Mouse (Mus musculus) heart, embryonic 11.5 days (tissue): ENCODE data around the gene Kirrel3. TPM values are rescaled to one million over a fixed set of nuclear protein-coding genes. Genes with fewer than 3 reads are reported as not detected.

ENCODE experiments used
- ATAC-seq: fragments of 200-750 bp; cut with Nextera tagmentation; replicated peaks from 2 replicates; pipeline ENCODE4 v1.8.0; 2017; ENCODE audit warnings: moderate library complexity; ENCODE audit not compliant: insufficient number of reproducible peaks, low FRiP score, low TSS enrichment
- H3K27ac ChIP-seq: fragments of 300-500 bp; sonication (generic); 2 replicates; pipeline ENCODE4 v1.5.1; 2014; ENCODE audit warnings: mild to moderate bottlenecking, low read depth, low read length
- H3K27me3 ChIP-seq: fragments of 300-500 bp; sonication (generic); 2 replicates; pipeline ENCODE4 v1.6.1; 2014; ENCODE audit warnings: mild to moderate bottlenecking, low read length, mixed read lengths; ENCODE audit not compliant: control insufficient read depth, insufficient read depth
- H3K36me3 ChIP-seq: fragments of 300-500 bp; sonication (generic); 2 replicates; pipeline ENCODE4 v1.6.1; 2014; ENCODE audit warnings: mild to moderate bottlenecking, low read length, moderate library complexity, mixed read lengths; ENCODE audit not compliant: control insufficient read depth, insufficient read depth
- H3K4me1 ChIP-seq: fragments of 300-500 bp; sonication (generic); 2 replicates; pipeline ENCODE4 v1.6.1; 2014; ENCODE audit warnings: low read length; ENCODE audit not compliant: control insufficient read depth, insufficient read depth
- H3K4me2 ChIP-seq: fragments of 300-500 bp; sonication (generic); 2 replicates; pipeline ENCODE4 v1.6.1; 2014; ENCODE audit warnings: mild to moderate bottlenecking, moderate library complexity
- H3K4me3 ChIP-seq: fragments of 300-500 bp; sonication (generic); 2 replicates; pipeline ENCODE4 v1.5.1; 2014; ENCODE audit warnings: low read depth, low read length
- H3K9ac ChIP-seq: fragments of 300-500 bp; sonication (generic); 2 replicates; pipeline ENCODE4 v1.6.1; 2014; ENCODE audit warnings: mild to moderate bottlenecking, low read depth, low read length, moderate library complexity
- H3K9me3 ChIP-seq: fragments of 300-500 bp; sonication (generic); replicated peaks from 2 replicates; pipeline ENCODE4 v1.6.1; 2016; ENCODE audit warnings: low read length; ENCODE audit not compliant: control insufficient read depth
- WGBS: fragments of 180-500 bp; shearing (Covaris S2); extraction: QIAGEN DNeasy Blood & Tissue Kit; methylation state at CpG from one replicate; pipeline ENCODE4 v1.1.7; 2014; ENCODE audit not compliant: insufficient replicate concordance; 5-methylcytosine and 5-hydroxymethylcytosine counted together
- polyA plus RNA-seq: library from polyadenylated mRNA; unstranded; fragments of >200 nt; fragmentation: Nextera tagmentation; extraction: Ambion mirVana; gene quantifications from 2 replicates; pipeline ENCODE4 v1.2.1, GENCODE M21; 2014

The Kirrel3 gene
- polyA plus RNA-seq, 1 experiment from 2014 or later, result 1.0 TPM

- 79% methylated on average over 6 of the region's 6 CpGs for WGBS
- Histone ChIP-seq H3K27ac (no peak overlapping the region), H3K36me3 (no peaks in the 10 kb centered on the region), H3K4me1 (peaks cover 3% of the 10 kb centered on the region; the same call in 1 of the 2 replicates), H3K4me3 (no peak overlapping the region), H3K4me2 (no peak overlapping the region), H3K9me3 (no peaks in the 10 kb centered on the region), H3K9ac (no peak overlapping the region), H3K27me3 (no peaks in the 10 kb centered on the region)
- peak; percentile 49; the same call in 1 of the 2 replicates for ATAC-seq
Measured at GRCm38 (mm10) chr9:34975245-34975644, 489.6 kb downstream of the Kirrel3 start.

DNA sequence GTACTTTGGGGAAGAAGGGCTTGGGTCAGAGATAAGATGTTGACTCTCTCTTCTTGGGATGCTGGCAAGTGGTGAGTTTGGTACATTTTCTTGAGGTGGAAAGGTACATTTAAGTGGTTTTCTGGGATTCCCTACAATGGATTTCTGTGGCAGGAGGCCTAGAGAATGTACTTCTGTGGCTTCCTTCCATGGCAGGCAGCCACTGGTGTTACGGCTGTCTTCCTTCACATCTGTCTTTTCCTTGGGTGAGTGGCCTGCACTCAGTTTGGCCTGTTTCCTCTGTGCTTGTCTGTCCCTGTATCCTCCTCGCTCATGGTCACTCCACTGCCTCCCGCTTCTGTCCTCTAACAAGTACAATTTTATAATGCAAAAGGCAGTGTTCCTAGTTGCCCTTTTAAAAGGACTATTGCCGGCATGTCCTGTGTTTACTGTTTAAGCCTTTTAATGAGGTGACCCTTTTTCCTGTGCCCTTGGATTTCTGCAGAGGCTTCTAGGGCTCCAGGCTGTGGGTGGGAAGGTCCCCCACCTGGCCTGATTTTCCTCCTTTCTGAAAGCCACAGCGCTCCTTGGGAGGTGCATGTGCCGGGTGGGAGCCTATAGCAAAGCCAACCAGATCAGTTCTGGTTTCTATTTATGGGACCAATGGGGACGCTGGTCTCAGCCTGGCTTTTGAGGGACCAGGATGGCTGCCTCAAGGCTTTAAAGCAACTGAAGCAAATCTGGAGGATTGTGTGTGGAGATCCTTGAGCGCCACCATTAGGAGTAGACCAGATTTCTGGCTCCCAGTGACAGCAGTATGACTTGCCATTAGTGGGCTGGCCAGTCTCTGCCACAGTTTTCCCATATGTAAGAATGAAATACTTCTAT is 491.1 kb downstream of the Kirrel3 start:
- 66% methylated on average over 8 of the region's 8 CpGs for WGBS
- Histone ChIP-seq H3K4me1 (peaks cover 2% of the 10 kb centered on the region; the same call in 1 of the 2 replicates), H3K4me2 (no peak overlapping the region), H3K9me3 (no peaks in the 10 kb centered on the region), H3K36me3 (no peaks in the 10 kb centered on the region), H3K27me3 (no peaks in the 10 kb centered on the region), H3K27ac (no peak overlapping the region), H3K9ac (no peak overlapping the region), H3K4me3 (no peak overlapping the region)
- no peak for ATAC-seq

DNA sequence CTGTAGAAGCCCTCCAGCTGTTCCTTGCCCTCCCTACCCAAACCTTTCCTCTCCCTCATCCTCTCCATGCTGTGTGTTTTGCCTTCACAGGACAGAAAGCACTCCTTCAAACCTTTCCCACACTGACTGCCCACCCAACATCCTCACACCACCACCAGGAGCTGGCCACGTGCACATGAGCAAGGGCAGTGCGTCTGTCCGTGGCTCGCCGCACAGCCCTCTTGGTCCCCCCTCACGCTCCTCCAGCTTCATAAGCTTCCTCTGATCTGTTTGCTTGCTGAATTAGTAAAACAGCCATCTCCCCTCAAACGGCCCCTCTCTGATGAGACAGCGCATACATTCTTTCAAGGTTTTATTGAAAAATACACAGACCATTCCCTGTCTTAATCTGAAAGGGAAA is 492.0 kb downstream of the Kirrel3 start:
- Histone ChIP-seq H3K36me3 (no peaks in the 10 kb centered on the region), H3K9ac (no peak overlapping the region), H3K4me2 (no peak overlapping the region), H3K9me3 (no peaks in the 10 kb centered on the region), H3K4me3 (no peak overlapping the region), H3K27me3 (no peaks in the 10 kb centered on the region), H3K4me1 (no peaks in the 10 kb centered on the region), H3K27ac (no peak overlapping the region)
- WGBS, result 77% methylated on average over 8 of the region's 8 CpGs
- no peak for ATAC-seq

DNA sequence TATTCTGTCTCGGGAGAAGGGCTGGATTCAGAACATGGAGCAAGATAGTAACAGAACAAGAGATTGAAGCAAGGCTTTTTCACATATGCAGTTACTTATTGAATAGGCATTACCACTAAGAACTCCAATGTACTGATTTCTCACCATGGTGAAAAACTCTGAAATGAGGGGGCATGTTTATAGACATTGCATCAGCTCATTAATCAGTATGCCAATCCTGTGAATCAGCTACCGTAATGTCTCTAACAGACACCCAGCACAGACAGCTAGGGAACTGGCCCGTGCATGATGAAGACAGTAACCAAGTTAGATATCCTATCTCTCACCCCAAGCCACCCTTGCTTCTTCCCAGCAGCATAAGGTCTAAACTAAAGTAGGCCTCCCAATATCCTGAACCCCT is 492.5 kb downstream of the Kirrel3 start:
- Histone ChIP-seq H3K27ac (no peak overlapping the region), H3K9me3 (no peaks in the 10 kb centered on the region), H3K4me1 (no peaks in the 10 kb centered on the region), H3K4me2 (no peak overlapping the region), H3K36me3 (no peaks in the 10 kb centered on the region), H3K4me3 (no peak overlapping the region), H3K9ac (no peak overlapping the region), H3K27me3 (no peaks in the 10 kb centered on the region)
- 67% methylated on average over 3 of the region's 3 CpGs for WGBS
- no peak for ATAC-seq

GRCm38 (mm10) chr9:34980516-34981265 is 495.0 kb downstream of the Kirrel3 start:
- H3K27me3 ChIP-seq, result peaks cover 6% of the 10 kb centered on the region; the same call in 1 of the 2 replicates
- H3K36me3 ChIP-seq, result no peaks in the 10 kb centered on the region
- no peaks in the 10 kb centered on the region for H3K9me3 ChIP-seq
- H3K4me1 ChIP-seq, result no peaks in the 10 kb centered on the region
- H3K4me3 ChIP-seq, result no peak overlapping the region
- H3K27ac ChIP-seq, result no peak overlapping the region
- H3K4me2 ChIP-seq, result no peak overlapping the region
- no peak overlapping the region for H3K9ac ChIP-seq
- WGBS, result 72% methylated on average over 5 of the region's 5 CpGs
- no peak for ATAC-seq

GRCm38 (mm10) chr9:34983513-34984462 is 498.1 kb downstream of the Kirrel3 start:
- Histone ChIP-seq H3K27me3 (peaks cover 6% of the 10 kb centered on the region; the same call in 1 of the 2 replicates), H3K9me3 (no peaks in the 10 kb centered on the region), H3K4me2 (peak overlapping the region; percentile 27; the same call in 1 of the 2 replicates), H3K4me1 (no peaks in the 10 kb centered on the region), H3K27ac (no peak overlapping the region), H3K4me3 (no peak overlapping the region), H3K36me3 (no peaks in the 10 kb centered on the region), H3K9ac (no peak overlapping the region)
- WGBS, result 37% methylated on average over 12 of the region's 12 CpGs
- no peak for ATAC-seq

DNA sequence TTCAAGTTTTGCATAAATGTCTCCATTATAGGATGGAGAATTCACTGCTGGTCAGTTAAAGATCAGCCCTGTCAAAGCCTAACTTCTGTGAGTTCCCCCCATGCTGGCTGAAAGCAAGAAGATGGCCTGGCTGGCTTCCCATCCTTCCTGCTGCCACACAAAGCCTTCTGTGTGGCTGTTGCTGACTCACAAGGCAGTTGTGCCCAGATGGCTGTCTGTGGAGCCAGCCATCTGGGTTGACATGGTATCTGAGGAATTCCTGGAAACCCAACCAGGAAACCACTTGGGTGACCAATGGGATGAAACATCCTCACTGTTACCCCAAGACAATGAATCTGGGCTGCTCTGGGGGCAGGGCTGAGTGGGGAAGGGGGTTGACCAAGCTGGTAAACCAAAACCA is 500.5 kb downstream of the Kirrel3 start:
- Histone ChIP-seq H3K27me3 (peaks cover 6% of the 10 kb centered on the region; the same call in 1 of the 2 replicates), H3K9me3 (no peaks in the 10 kb centered on the region), H3K4me1 (no peaks in the 10 kb centered on the region), H3K27ac (no peak overlapping the region), H3K9ac (no peak overlapping the region), H3K4me3 (no peak overlapping the region), H3K36me3 (no peaks in the 10 kb centered on the region), H3K4me2 (no peak overlapping the region)
- ATAC-seq, result no peak
